Mouse (Mus musculus) MEL (cell line): ENCODE data around the gene C1rl.

Experiments
- CTCF ChIP-seq, 3 experiments: IDR thresholded peaks in 2 of 3; conservative IDR thresholded peaks in 1 of 3; 2 replicates each; pipeline ENCODE4 v1.5.1; 2011 to 2012; ENCODE audit warnings: low read length in 3 of 3, low read depth in 2 of 3, mild to moderate bottlenecking in 2 of 3, improper control_type of control experiment in 1 of 3, inconsistent platforms in 1 of 3, mixed read lengths in 1 of 3, moderate library complexity in 1 of 3; ENCODE audit not compliant: control insufficient read depth in 1 of 3, insufficient read depth in 1 of 3, poor library complexity in 1 of 3, severe bottlenecking in 1 of 3
- ETS1 ChIP-seq: IDR thresholded peaks from 2 replicates; pipeline ENCODE4 v1.6.1; 2012; ENCODE audit warnings: low read depth, mild to moderate bottlenecking, inconsistent platforms, low read length, improper control_type of control experiment, moderate library complexity
- GATA1 ChIP-seq: IDR thresholded peaks from 2 replicates; pipeline ENCODE4 v1.6.1; 2011; ENCODE audit warnings: low read depth, low read length, improper control_type of control experiment
- HCFC1 ChIP-seq: IDR thresholded peaks from 2 replicates; pipeline ENCODE4 v1.6.1; 2012; ENCODE audit warnings: low read depth, mild to moderate bottlenecking, inconsistent platforms, low read length, improper control_type of control experiment, moderate library complexity
- MYC ChIP-seq: IDR thresholded peaks from 2 replicates; pipeline ENCODE4 v1.6.1; 2011; ENCODE audit warnings: low read depth, mild to moderate bottlenecking, low read length, improper control_type of control experiment, moderate library complexity
- NELFE ChIP-seq: IDR thresholded peaks from 2 replicates; pipeline ENCODE4 v1.6.1; 2011; ENCODE audit warnings: low read depth, low read length, improper control_type of control experiment
- ZC3H11A ChIP-seq: IDR thresholded peaks from 2 replicates; pipeline ENCODE4 v1.6.1; 2012; ENCODE audit warnings: low read depth, mild to moderate bottlenecking, inconsistent platforms, low read length, improper control_type of control experiment

- peak; percentile 78 for TF ChIP-seq ETS1
- TF ChIP-seq NELFE, result peak; percentile 73
- TF ChIP-seq ZC3H11A, result no peak
- no peak for TF ChIP-seq CTCF (IDR thresholded peaks at IDR 0.05 in 2 of 3, conservative IDR thresholded peaks at IDR 0.05 in 1 of 3; ENCODE audit: control insufficient read depth in 1 of 3, insufficient read depth in 1 of 3, low read depth in 2 of 3, low read length in 3 of 3, poor library complexity in 1 of 3, severe bottlenecking in 1 of 3)
- TF ChIP-seq GATA1, result no peak
- TF ChIP-seq MYC, result peak; percentile 41
- TF ChIP-seq HCFC1, result peak; percentile 77
These were observed 28.3 kb upstream of the C1rl start, which contains the start of gene Clstn3 for GRCm38 (mm10) chr6:124464305-124465271.
